Mouse (Mus musculus): ENCODE data around the gene Figla. TPM values are rescaled to one million over a fixed set of nuclear protein-coding genes. Genes with fewer than 3 reads are reported as not detected.
A peak's percentile ranks its signal among the peaks of the same experiment; 100 is the strongest.

Figla gene
- total and polyA plus RNA-seq, 2 experiments from 2014 or later = not detected

DNA sequence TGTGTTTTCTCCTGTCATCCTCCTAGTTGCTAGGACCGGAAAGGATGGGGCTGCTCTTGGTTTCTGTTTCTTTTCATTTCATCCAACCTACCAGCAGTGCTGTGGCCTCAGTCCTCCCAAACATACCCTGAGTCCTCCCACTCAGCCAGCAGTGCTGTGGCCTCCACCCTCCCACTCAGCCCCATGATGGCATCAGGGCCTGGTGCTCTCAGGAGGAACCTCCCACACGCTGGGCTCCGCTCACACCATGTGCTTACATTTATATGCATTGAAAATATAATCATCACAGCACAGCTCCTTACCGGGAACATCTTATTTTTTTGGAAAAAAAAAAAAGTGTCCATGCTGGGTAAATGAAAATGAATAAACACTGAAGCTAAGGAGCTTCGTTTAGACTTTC, 32.5 kb downstream of the Figla start:
- no peak overlapping the region for H3K27ac ChIP-seq (ENCODE audit: low read depth, low read length)
- H3K4me2 ChIP-seq (ENCODE audit: low read depth, low read length, poor library complexity, severe bottlenecking) = no peak overlapping the region
- TF ChIP-seq CTCF (IDR thresholded peaks at IDR 0.05) = no peak
- H3K9me3 ChIP-seq (ENCODE audit: low read length) = no peaks in the 10 kb centered on the region
- H3K4me3 ChIP-seq (ENCODE audit: low read depth, low read length) = no peak overlapping the region
- no peak for DNase-seq (ENCODE audit: low spot score)
- H3K36me3 ChIP-seq (ENCODE audit: insufficient read depth, low read length) = no peaks in the 10 kb centered on the region
- ATAC-seq (ENCODE audit: low FRiP score) = no peak
- no peak overlapping the region for H3K9ac ChIP-seq (replicated peaks; ENCODE audit: low read length, poor library complexity, severe bottlenecking)
- H3K4me1 ChIP-seq (ENCODE audit: insufficient read depth, low read length) = peaks cover 20% of the 10 kb centered on the region
- no peaks in the 10 kb centered on the region for H3K27me3 ChIP-seq (ENCODE audit: insufficient read depth, low read length)
- 68% methylated on average over 5 of the region's 5 CpGs for WGBS

DNA sequence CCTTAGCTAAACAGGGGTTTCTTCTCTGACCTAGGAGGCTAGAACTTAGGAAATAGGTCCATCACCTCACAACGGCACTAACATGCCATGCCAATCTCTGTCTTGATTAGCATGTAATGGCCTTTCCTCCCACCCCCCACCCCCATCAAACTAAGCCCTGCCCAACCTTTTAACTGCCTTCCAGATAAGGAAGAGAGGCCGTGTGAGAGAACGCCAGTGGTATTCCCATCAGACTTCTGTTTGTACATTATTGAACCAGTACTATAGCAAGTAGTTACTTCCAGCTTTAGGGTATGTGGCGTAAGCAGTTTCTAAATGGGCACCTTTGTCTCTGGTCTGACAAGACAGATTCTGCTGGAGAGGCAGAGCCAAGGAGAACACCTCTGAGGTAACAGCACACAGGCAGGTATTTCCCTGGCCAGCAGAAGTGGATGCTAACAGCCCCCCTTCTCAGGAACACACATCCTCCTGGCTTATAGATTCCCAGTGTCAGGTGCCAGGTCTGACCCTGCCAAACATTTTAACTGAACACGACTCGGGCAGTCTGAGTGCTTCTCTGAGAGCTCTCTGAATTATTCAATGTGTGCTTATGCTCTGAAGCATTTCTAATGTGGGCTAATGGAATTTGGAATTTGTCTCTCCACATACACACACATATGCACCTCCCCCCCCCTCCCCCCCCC, 34.8 kb downstream of the Figla start:
- H3K27ac ChIP-seq (ENCODE audit: low read depth, low read length) = peak overlapping the region; percentile 98
- H3K9me3 ChIP-seq (ENCODE audit: low read length) = no peaks in the 10 kb centered on the region
- no peak overlapping the region; the same call in 1 of the 2 replicates for H3K9ac ChIP-seq (replicated peaks; ENCODE audit: low read length, poor library complexity, severe bottlenecking)
- peaks cover 23% of the 10 kb centered on the region for H3K4me1 ChIP-seq (ENCODE audit: insufficient read depth, low read length)
- H3K27me3 ChIP-seq (ENCODE audit: insufficient read depth, low read length) = no peaks in the 10 kb centered on the region
- DNase-seq (ENCODE audit: low spot score) = no peak
- H3K36me3 ChIP-seq (ENCODE audit: insufficient read depth, low read length) = no peaks in the 10 kb centered on the region
- 32% methylated on average over 6 of the region's 6 CpGs for WGBS
- no peak for TF ChIP-seq CTCF (IDR thresholded peaks at IDR 0.05)
- no peak for ATAC-seq (ENCODE audit: low FRiP score)
- no peak overlapping the region for H3K4me2 ChIP-seq (ENCODE audit: low read depth, low read length, poor library complexity, severe bottlenecking)
- H3K4me3 ChIP-seq (ENCODE audit: low read depth, low read length) = no peak overlapping the region

DNA sequence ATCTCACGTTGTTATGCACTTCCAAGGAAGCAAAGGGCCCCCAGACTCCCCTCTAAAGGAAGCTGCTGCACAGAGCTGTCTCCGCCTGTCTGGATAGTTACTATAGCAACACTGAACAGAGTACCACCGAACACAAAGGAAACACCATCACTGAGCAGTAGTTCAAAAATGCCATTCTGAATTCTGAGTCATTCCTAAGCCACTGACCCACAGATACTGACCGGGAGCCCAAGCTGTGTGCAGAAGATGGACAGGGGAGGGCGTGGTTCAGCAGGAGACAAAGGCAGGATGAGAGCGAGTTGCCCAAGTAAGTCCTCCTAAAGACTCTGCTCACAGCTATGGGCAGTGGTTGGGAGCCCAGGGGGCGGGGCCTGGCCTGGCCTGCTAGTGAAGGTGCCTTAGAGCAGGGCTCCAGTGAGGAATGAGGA, 36.1 kb downstream of the Figla start:
- Histone ChIP-seq H3K36me3 (ENCODE audit: insufficient read depth, low read length) (no peaks in the 10 kb centered on the region), H3K4me1 (ENCODE audit: insufficient read depth, low read length) (peaks cover 23% of the 10 kb centered on the region), H3K9me3 (ENCODE audit: low read length) (no peaks in the 10 kb centered on the region), H3K27me3 (ENCODE audit: insufficient read depth, low read length) (no peaks in the 10 kb centered on the region), H3K27ac (ENCODE audit: low read depth, low read length) (peak overlapping the region; percentile 98), H3K9ac (replicated peaks; ENCODE audit: low read length, poor library complexity, severe bottlenecking) (peak overlapping the region; percentile 61), H3K4me3 (ENCODE audit: low read depth, low read length) (no peak overlapping the region), H3K4me2 (ENCODE audit: low read depth, low read length, poor library complexity, severe bottlenecking) (peak overlapping the region; percentile 35)
- no peak for TF ChIP-seq CTCF (IDR thresholded peaks at IDR 0.05)
- DNase-seq (ENCODE audit: low spot score) (peak; percentile 60), ATAC-seq (ENCODE audit: low FRiP score) (peak; percentile 84)
- WGBS = 5% methylated on average over 7 of the region's 7 CpGs

DNA sequence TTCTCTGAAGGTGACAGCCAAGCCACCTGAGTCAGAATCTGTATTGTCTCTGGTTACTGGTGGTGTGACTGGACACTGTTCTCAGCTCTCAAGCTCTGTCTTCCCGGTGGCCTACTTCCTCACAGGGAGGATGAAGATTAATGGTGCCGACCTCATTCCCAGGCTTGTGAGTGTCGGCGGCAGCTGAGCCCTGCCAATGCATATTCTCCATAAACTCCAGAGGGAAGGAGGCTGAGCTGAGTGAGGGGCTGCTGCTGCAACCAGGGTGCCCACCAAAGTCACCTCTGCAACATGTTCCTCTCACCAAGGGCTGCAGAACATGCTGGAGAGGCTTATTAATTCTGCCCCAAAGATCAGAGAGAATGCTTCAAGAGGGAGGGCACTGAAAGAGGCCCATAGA, 36.6 kb downstream of the Figla start:
- no peaks in the 10 kb centered on the region for H3K9me3 ChIP-seq (ENCODE audit: low read length)
- peak; percentile 45 for DNase-seq (ENCODE audit: low spot score)
- H3K27ac ChIP-seq (ENCODE audit: low read depth, low read length) = peak overlapping the region; percentile 98
- H3K4me1 ChIP-seq (ENCODE audit: insufficient read depth, low read length) = peaks cover 23% of the 10 kb centered on the region
- no peak for TF ChIP-seq CTCF (IDR thresholded peaks at IDR 0.05)
- peak overlapping the region; percentile 35 for H3K4me2 ChIP-seq (ENCODE audit: low read depth, low read length, poor library complexity, severe bottlenecking)
- peak overlapping the region; percentile 61 for H3K9ac ChIP-seq (replicated peaks; ENCODE audit: low read length, poor library complexity, severe bottlenecking)
- 8% methylated on average over 4 of the region's 4 CpGs for WGBS
- H3K4me3 ChIP-seq (ENCODE audit: low read depth, low read length) = no peak overlapping the region
- no peaks in the 10 kb centered on the region for H3K36me3 ChIP-seq (ENCODE audit: insufficient read depth, low read length)
- ATAC-seq (ENCODE audit: low FRiP score) = peak; percentile 21; the same call in 1 of the 2 replicates
- no peaks in the 10 kb centered on the region for H3K27me3 ChIP-seq (ENCODE audit: insufficient read depth, low read length)

DNA sequence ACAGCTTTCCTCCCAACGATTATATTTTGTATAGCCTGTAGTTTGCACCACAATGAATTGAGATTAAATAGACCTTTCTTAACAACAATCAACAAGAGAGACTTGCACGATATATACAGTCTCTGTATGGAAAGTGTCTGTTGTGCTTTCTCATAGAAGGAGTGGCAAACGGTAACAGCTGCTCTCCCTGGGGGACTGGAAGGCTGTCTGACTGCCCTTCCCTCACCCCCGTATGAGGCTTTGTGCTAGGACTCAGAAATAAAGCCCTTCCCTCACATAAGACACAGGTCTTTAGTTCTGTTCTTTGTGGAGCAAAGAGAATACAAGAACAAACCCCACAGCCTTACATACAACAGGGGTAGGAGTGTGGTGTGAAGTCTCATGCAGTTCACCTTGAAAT, 37.1 kb downstream of the Figla start:
- no peak overlapping the region for H3K4me3 ChIP-seq (ENCODE audit: low read depth, low read length)
- peaks cover 26% of the 10 kb centered on the region for H3K4me1 ChIP-seq (ENCODE audit: insufficient read depth, low read length)
- no peak for TF ChIP-seq CTCF (IDR thresholded peaks at IDR 0.05)
- peak overlapping the region; percentile 2; the same call in 1 of the 2 replicates for H3K9ac ChIP-seq (replicated peaks; ENCODE audit: low read length, poor library complexity, severe bottlenecking)
- no peaks in the 10 kb centered on the region for H3K9me3 ChIP-seq (ENCODE audit: low read length)
- H3K27me3 ChIP-seq (ENCODE audit: insufficient read depth, low read length) = no peaks in the 10 kb centered on the region
- 10% methylated on average over 4 of the region's 4 CpGs for WGBS
- H3K36me3 ChIP-seq (ENCODE audit: insufficient read depth, low read length) = no peaks in the 10 kb centered on the region
- peak overlapping the region; percentile 98 for H3K27ac ChIP-seq (ENCODE audit: low read depth, low read length)
- no peak overlapping the region for H3K4me2 ChIP-seq (ENCODE audit: low read depth, low read length, poor library complexity, severe bottlenecking)
- peak; percentile 47 for DNase-seq (ENCODE audit: low spot score)
- ATAC-seq (ENCODE audit: low FRiP score) = no peak

DNA sequence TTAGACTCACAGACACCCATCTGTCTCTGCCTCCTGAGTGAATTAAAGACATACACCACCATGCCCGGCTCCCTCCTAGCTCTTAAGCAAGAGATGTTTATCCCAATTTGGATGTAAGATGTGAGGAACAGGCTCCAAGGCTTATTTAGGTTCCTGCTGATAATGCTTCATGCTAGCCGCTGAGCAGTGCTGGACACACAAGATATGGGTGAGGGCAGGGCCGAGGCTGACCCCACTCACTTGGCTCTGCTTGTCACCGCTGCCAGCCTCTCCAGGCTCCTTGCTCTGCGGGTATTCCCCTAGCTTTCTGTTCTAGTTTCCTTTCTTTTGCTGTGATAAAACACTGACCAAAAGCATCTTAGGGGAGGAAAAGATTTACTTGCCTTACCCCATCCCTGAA, 37.6 kb downstream of the Figla start:
- H3K36me3 ChIP-seq (ENCODE audit: insufficient read depth, low read length) = no peaks in the 10 kb centered on the region
- peak overlapping the region; percentile 2; the same call in 1 of the 2 replicates for H3K9ac ChIP-seq (replicated peaks; ENCODE audit: low read length, poor library complexity, severe bottlenecking)
- H3K4me2 ChIP-seq (ENCODE audit: low read depth, low read length, poor library complexity, severe bottlenecking) = no peak overlapping the region
- DNase-seq (ENCODE audit: low spot score) = no peak
- H3K4me1 ChIP-seq (ENCODE audit: insufficient read depth, low read length) = peaks cover 26% of the 10 kb centered on the region
- H3K27ac ChIP-seq (ENCODE audit: low read depth, low read length) = peak overlapping the region; percentile 98
- no peak for ATAC-seq (ENCODE audit: low FRiP score)
- H3K4me3 ChIP-seq (ENCODE audit: low read depth, low read length) = no peak overlapping the region
- TF ChIP-seq CTCF (IDR thresholded peaks at IDR 0.05) = no peak
- WGBS = 44% methylated on average over 5 of the region's 5 CpGs
- H3K9me3 ChIP-seq (ENCODE audit: low read length) = no peaks in the 10 kb centered on the region
- no peaks in the 10 kb centered on the region for H3K27me3 ChIP-seq (ENCODE audit: insufficient read depth, low read length)

Data from midbrain, postnatal 0 days (tissue).